Mouse (Mus musculus) MEL (cell line): Measurements from ENCODE around the gene Arap2. TPM values are rescaled to one million over a fixed set of nuclear protein-coding genes. Genes with fewer than 3 reads are reported as not detected.

Source experiments
- DNase-seq: peaks from one replicate; pipeline ENCODE4 v3.0.0; 2011; ENCODE audit warnings: low read depth, low spot score
- H3K27ac ChIP-seq: 2 replicates; pipeline ENCODE4 v1.5.1; 2012; ENCODE audit warnings: low read depth, mild to moderate bottlenecking, control low read depth, low read length, moderate library complexity; ENCODE audit not compliant: control insufficient read depth
- H3K27me3 ChIP-seq, 2 experiments: fragments of 150-350 bp in 1 of 2; sonication (generic) in 1 of 2; 2 replicates each; pipeline ENCODE4 v1.6.1; 2012; ENCODE audit warnings: low read length in 2 of 2, mild to moderate bottlenecking in 2 of 2, improper control_type of control experiment in 1 of 2, moderate library complexity in 1 of 2; ENCODE audit not compliant: insufficient read depth in 2 of 2, control insufficient read depth in 1 of 2
- H3K36me3 ChIP-seq, 2 experiments: 2 replicates each; pipeline ENCODE4 v1.6.1; 2012 to 2014; ENCODE audit warnings: low read length in 2 of 2, improper control_type of control experiment in 1 of 2, inconsistent platforms in 1 of 2, mild to moderate bottlenecking in 1 of 2; ENCODE audit not compliant: insufficient read depth in 2 of 2, control insufficient read depth in 1 of 2
- H3K4me1 ChIP-seq, 2 experiments: fragments of 150-350 bp in 1 of 2; sonication (generic) in 1 of 2; 2 replicates each; pipeline ENCODE4 v1.6.1; 2012; ENCODE audit warnings: low read length in 2 of 2, improper control_type of control experiment in 1 of 2, mild to moderate bottlenecking in 1 of 2; ENCODE audit not compliant: insufficient read depth in 2 of 2, control insufficient read depth in 1 of 2
- H3K4me3 ChIP-seq, 2 experiments: fragments of 150-350 bp in 1 of 2; sonication (generic) in 1 of 2; 2 replicates each; pipeline ENCODE4 v1.5.1; 2012; ENCODE audit warnings: low read depth in 2 of 2, low read length in 2 of 2, mild to moderate bottlenecking in 2 of 2, moderate library complexity in 2 of 2, control low read depth in 1 of 2, improper control_type of control experiment in 1 of 2; ENCODE audit not compliant: control insufficient read depth in 1 of 2, insufficient read depth in 1 of 2
- H3K79me2 ChIP-seq: 2 replicates; pipeline ENCODE4 v1.6.1; 2012; ENCODE audit warnings: mild to moderate bottlenecking, low read length, moderate library complexity; ENCODE audit not compliant: control insufficient read depth, poor library complexity, insufficient read depth
- H3K9ac ChIP-seq: 2 replicates; pipeline ENCODE4 v1.6.1; 2012; ENCODE audit warnings: low read depth, mild to moderate bottlenecking, control low read depth, low read length, moderate library complexity; ENCODE audit not compliant: control insufficient read depth, poor library complexity, severe bottlenecking
- H3K9me3 ChIP-seq: fragments of 150-350 bp; sonication (generic); replicated peaks from 2 replicates; pipeline ENCODE4 v1.6.1; 2012; ENCODE audit warnings: mild to moderate bottlenecking, low read length, improper control_type of control experiment, moderate library complexity; ENCODE audit not compliant: insufficient read depth
- BHLHE40 ChIP-seq: IDR thresholded peaks from 2 replicates; pipeline ENCODE4 v1.6.1; 2012; ENCODE audit warnings: low read depth, mild to moderate bottlenecking, inconsistent platforms, low read length, improper control_type of control experiment, borderline replicate concordance
- CTCF ChIP-seq, 3 experiments: IDR thresholded peaks in 2 of 3; conservative IDR thresholded peaks in 1 of 3; 2 replicates each; pipeline ENCODE4 v1.5.1; 2011 to 2012; ENCODE audit warnings: low read length in 3 of 3, low read depth in 2 of 3, mild to moderate bottlenecking in 2 of 3, improper control_type of control experiment in 1 of 3, inconsistent platforms in 1 of 3, mixed read lengths in 1 of 3, moderate library complexity in 1 of 3; ENCODE audit not compliant: control insufficient read depth in 1 of 3, insufficient read depth in 1 of 3, poor library complexity in 1 of 3, severe bottlenecking in 1 of 3
- E2F4 ChIP-seq: IDR thresholded peaks from 2 replicates; pipeline ENCODE4 v1.6.1; 2011; ENCODE audit warnings: low read depth, low read length, improper control_type of control experiment, borderline replicate concordance
- ELF1 ChIP-seq: IDR thresholded peaks from 2 replicates; pipeline ENCODE4 v1.6.1; 2014; ENCODE audit warnings: low read depth, mild to moderate bottlenecking, inconsistent platforms, low read length, improper control_type of control experiment, moderate library complexity
- EP300 ChIP-seq, 2 experiments: IDR thresholded peaks; 2 replicates each; pipeline ENCODE4 v1.6.1; 2011; ENCODE audit warnings: improper control_type of control experiment in 2 of 2, low read length in 2 of 2, low read depth in 1 of 2, mild to moderate bottlenecking in 1 of 2
- MAX ChIP-seq: IDR thresholded peaks from 2 replicates; pipeline ENCODE4 v1.6.1; 2011; ENCODE audit warnings: low read length, improper control_type of control experiment
- MEF2A ChIP-seq: IDR thresholded peaks from 2 replicates; pipeline ENCODE4 v1.6.1; 2014; ENCODE audit warnings: low read depth, mild to moderate bottlenecking, inconsistent platforms, low read length, improper control_type of control experiment; ENCODE audit not compliant: poor library complexity, insufficient replicate concordance, severe bottlenecking; ENCODE audit errors: extremely low read depth
- MYB ChIP-seq: IDR thresholded peaks from 2 replicates; pipeline ENCODE4 v1.6.1; 2011; ENCODE audit warnings: mild to moderate bottlenecking, low read depth, low read length, improper control_type of control experiment
- NELFE ChIP-seq: IDR thresholded peaks from 2 replicates; pipeline ENCODE4 v1.6.1; 2011; ENCODE audit warnings: low read depth, low read length, improper control_type of control experiment
- NRF1 ChIP-seq: IDR thresholded peaks from 2 replicates; pipeline ENCODE4 v1.6.1; 2014; ENCODE audit warnings: low read depth, mild to moderate bottlenecking, inconsistent platforms, low read length, improper control_type of control experiment, moderate library complexity; ENCODE audit not compliant: poor library complexity, insufficient read depth, severe bottlenecking
- POLR2A ChIP-seq, 2 experiments: IDR thresholded peaks; 2 replicates each; pipeline ENCODE4 v1.6.1; 2011 to 2012; ENCODE audit warnings: low read length in 2 of 2, mild to moderate bottlenecking in 2 of 2, control low read depth in 1 of 2, improper control_type of control experiment in 1 of 2, low read depth in 1 of 2, moderate library complexity in 1 of 2; ENCODE audit not compliant: control insufficient read depth in 1 of 2, insufficient read depth in 1 of 2, poor library complexity in 1 of 2
- POLR2AphosphoS5 ChIP-seq: IDR thresholded peaks from 2 replicates; pipeline ENCODE4 v1.6.1; 2012; ENCODE audit warnings: low read depth, borderline replicate concordance, mild to moderate bottlenecking, inconsistent platforms, low read length, moderate library complexity, mixed read lengths
- RAD21 ChIP-seq: IDR thresholded peaks from 2 replicates; pipeline ENCODE4 v1.6.1; 2011; ENCODE audit warnings: mild to moderate bottlenecking, low read depth, low read length, improper control_type of control experiment
- SIN3A ChIP-seq: IDR thresholded peaks from 2 replicates; pipeline ENCODE4 v1.6.1; 2012; ENCODE audit warnings: low read length, improper control_type of control experiment, inconsistent platforms
- TAL1 ChIP-seq: IDR thresholded peaks from 2 replicates; pipeline ENCODE4 v1.6.1; 2012; ENCODE audit warnings: mild to moderate bottlenecking, inconsistent platforms, low read length, moderate library complexity, mixed read lengths
- UBTF ChIP-seq: IDR thresholded peaks from 2 replicates; pipeline ENCODE4 v1.6.1; 2012; ENCODE audit warnings: low read depth, mild to moderate bottlenecking, inconsistent platforms, low read length, improper control_type of control experiment, moderate library complexity, borderline replicate concordance; ENCODE audit not compliant: insufficient read depth
- USF1 ChIP-seq: IDR thresholded peaks from 2 replicates; pipeline ENCODE4 v1.6.1; 2014; ENCODE audit warnings: low read depth, mild to moderate bottlenecking, inconsistent platforms, low read length, improper control_type of control experiment, moderate library complexity
- USF2 ChIP-seq, 2 experiments: IDR thresholded peaks; 2 replicates each; pipeline ENCODE4 v1.6.1; 2011 to 2012; ENCODE audit warnings: improper control_type of control experiment in 2 of 2, low read length in 2 of 2, borderline replicate concordance in 1 of 2, inconsistent platforms in 1 of 2, low read depth in 1 of 2, mild to moderate bottlenecking in 1 of 2; ENCODE audit not compliant: insufficient read depth in 1 of 2
- ZKSCAN1 ChIP-seq: IDR thresholded peaks from 2 replicates; pipeline ENCODE4 v1.6.1; 2012; ENCODE audit warnings: low read depth, mild to moderate bottlenecking, inconsistent platforms, low read length, improper control_type of control experiment, moderate library complexity
- ZNF384 ChIP-seq: IDR thresholded peaks from 2 replicates; pipeline ENCODE4 v1.6.1; 2012; ENCODE audit warnings: low read depth, mild to moderate bottlenecking, inconsistent platforms, low read length, improper control_type of control experiment
- polyA plus RNA-seq, 2 experiments: library from polyadenylated mRNA; stranded (reverse) in 1 of 2; unstranded in 1 of 2; fragments of >175 nt in 1 of 2; fragments of >200 nt in 1 of 2; gene quantifications; 2 replicates each; pipeline versions ENCODE4 v1.2.1 to v1.2.4; 2012; ENCODE audit warnings: low replicate concordance in 2 of 2, low read depth in 1 of 2; ENCODE audit not compliant: insufficient read length in 2 of 2, insufficient read depth in 1 of 2, missing spikeins in 1 of 2
- total RNA-seq: library from RNA; depleted of rRNA; stranded (reverse); fragments of 300-350 nt; gene quantifications from 2 replicates; pipeline ENCODE4 v1.2.3, GENCODE M21; 2012

The Arap2 gene
- total and polyA plus RNA-seq, 3 experiments = not detected

DNA sequence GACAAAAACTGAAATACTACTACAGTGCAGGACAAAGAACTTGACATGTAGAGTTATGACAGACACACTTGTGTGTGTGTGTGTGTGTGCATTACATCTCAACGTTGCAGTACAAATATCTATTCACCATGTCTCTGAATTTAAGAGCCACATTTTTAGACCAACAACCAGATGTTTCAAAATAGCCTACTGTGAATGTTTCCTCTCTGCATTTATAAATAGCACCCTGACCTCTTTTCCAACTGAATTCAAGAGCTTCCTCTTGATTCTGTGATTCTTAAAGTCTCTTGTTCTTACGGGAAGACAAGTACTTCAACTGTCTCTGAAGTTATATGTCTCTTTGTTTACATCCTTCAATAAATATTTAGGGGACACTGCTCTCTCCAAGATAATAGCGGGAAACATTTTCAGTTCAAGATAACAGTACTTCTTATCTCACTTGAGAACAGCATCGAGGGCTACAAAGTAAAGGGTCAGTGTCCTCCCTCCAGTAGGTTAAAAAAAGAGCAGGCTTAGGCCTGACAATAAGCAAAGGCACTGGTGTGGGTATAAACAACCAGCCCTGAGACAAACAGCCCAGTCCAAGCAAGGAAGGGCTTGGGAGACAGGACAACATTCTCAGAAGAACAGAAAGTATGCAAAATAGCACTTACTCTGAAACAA is 3.5 kb downstream of the Arap2 start:
- no peaks in the 10 kb centered on the region for H3K27me3 ChIP-seq
- DNase-seq = no peak
- no peaks in the 10 kb centered on the region for H3K9me3 ChIP-seq
- no peak for TF ChIP-seq POLR2AphosphoS5
- TF ChIP-seq SIN3A = no peak
- no peak for TF ChIP-seq NELFE
- TF ChIP-seq MEF2A = no peak
- TF ChIP-seq EP300 (IDR thresholded peaks at IDR 0.05; ENCODE audit: low read depth in 1 of 2, low read length in 2 of 2) = no peak
- no peak for TF ChIP-seq TAL1
- TF ChIP-seq USF2 (IDR thresholded peaks at IDR 0.05; ENCODE audit: borderline replicate concordance in 1 of 2, insufficient read depth in 1 of 2, low read depth in 1 of 2, low read length in 2 of 2) = no peak
- TF ChIP-seq ELF1 = no peak
- no peak for TF ChIP-seq ZKSCAN1
- TF ChIP-seq RAD21 = no peak
- TF ChIP-seq UBTF = no peak
- TF ChIP-seq MAX = no peak
- TF ChIP-seq BHLHE40 = no peak
- no peak for TF ChIP-seq E2F4
- TF ChIP-seq CTCF (IDR thresholded peaks at IDR 0.05 in 2 of 3, conservative IDR thresholded peaks at IDR 0.05 in 1 of 3; ENCODE audit: control insufficient read depth in 1 of 3, insufficient read depth in 1 of 3, low read depth in 2 of 3, low read length in 3 of 3, poor library complexity in 1 of 3, severe bottlenecking in 1 of 3) = no peak
- no peak for TF ChIP-seq USF1
- H3K9ac ChIP-seq = no peak overlapping the region
- H3K36me3 ChIP-seq = no peaks in the 10 kb centered on the region
- no peaks in the 10 kb centered on the region for H3K79me2 ChIP-seq
- no peak overlapping the region for H3K27ac ChIP-seq
- no peak overlapping the region for H3K4me3 ChIP-seq
- no peaks in the 10 kb centered on the region; a peak in 1 of 4 replicates for H3K4me1 ChIP-seq

DNA sequence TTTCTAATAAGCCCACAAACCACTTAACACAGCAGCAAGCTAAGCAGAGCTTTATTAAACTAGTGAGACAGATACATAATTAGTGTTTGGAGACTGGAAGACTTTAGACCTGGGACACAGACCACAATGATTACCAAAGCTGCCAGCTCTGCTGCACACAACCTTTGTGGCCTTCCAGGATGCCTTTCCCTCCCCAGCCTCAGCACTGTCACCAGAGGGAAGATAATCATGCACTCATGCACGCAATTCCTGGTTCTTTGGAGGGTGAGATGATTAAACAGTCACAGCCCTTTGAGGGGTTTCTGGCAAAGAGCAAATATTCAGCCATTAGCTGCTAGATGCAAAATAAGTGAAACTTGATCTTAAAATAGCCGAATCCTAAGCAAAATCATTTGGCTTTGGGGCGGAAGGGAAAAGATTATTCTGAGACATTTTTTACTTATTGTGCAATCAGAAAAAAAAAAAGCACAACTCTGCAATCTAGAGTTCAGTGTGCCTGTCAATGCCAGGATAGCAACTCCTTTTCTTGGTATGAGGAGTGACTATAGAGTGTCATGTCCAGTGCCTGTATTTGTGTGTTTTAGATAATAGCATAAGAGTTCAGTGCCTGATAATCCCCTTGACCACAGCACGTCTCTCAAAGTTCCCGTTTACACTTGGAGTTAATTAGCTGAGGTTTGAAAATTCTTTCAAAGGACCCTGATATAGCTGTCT is 5.0 kb downstream of the Arap2 start:
- H3K4me3 ChIP-seq = no peak overlapping the region
- no peak overlapping the region for H3K27ac ChIP-seq
- H3K36me3 ChIP-seq = no peaks in the 10 kb centered on the region
- H3K9ac ChIP-seq = no peak overlapping the region
- no peak for DNase-seq
- H3K4me1 ChIP-seq = no peaks in the 10 kb centered on the region; a peak in 1 of 4 replicates
- H3K27me3 ChIP-seq = no peaks in the 10 kb centered on the region
- no peak for TF ChIP-seq MAX
- no peak for TF ChIP-seq USF2 (IDR thresholded peaks at IDR 0.05; ENCODE audit: borderline replicate concordance in 1 of 2, insufficient read depth in 1 of 2, low read depth in 1 of 2, low read length in 2 of 2)
- TF ChIP-seq SIN3A = no peak
- TF ChIP-seq NRF1 = no peak
- no peak for TF ChIP-seq ZNF384
- TF ChIP-seq POLR2A (IDR thresholded peaks at IDR 0.05; ENCODE audit: control insufficient read depth in 1 of 2, insufficient read depth in 1 of 2, low read depth in 1 of 2, low read length in 2 of 2, poor library complexity in 1 of 2) = no peak
- no peak for TF ChIP-seq TAL1
- TF ChIP-seq MYB = no peak
- no peaks in the 10 kb centered on the region for H3K9me3 ChIP-seq
- no peaks in the 10 kb centered on the region for H3K79me2 ChIP-seq
